Mouse (Mus musculus): ENCODE measurements at regions not wholly inside any gene's neighbourhood (a gene's known extent, or its start where the extent isn't known, plus 50 kb on each side); places are given as distances from the start of the nearest gene placed in this dataset.

- no peaks in the 10 kb centered on the region for H3K27me3 ChIP-seq (replicated peaks)
These were observed 273.6 kb upstream of the Rnaseh2b start for GRCm38 (mm10) chr14:62018804-62019203.

GRCm38 (mm10) chr14:62020996-62021395 lies 271.4 kb upstream of the Rnaseh2b start:
- Histone ChIP-seq H3K36me3 (no peaks in the 10 kb centered on the region), H3K9me3 (no peaks in the 10 kb centered on the region), H3K27ac (replicated peaks) (no peak overlapping the region), H3K4me3 (no peak overlapping the region), H3K4me2 (no peak overlapping the region), H3K27me3 (replicated peaks) (no peaks in the 10 kb centered on the region), H3K9ac (no peak overlapping the region), H3K4me1 (no peaks in the 10 kb centered on the region)
- WGBS, result 64% methylated on average over 3 of the region's 3 CpGs
- ATAC-seq (ENCODE audit: extremely low read depth, insufficient number of reproducible peaks, low FRiP score, low TSS enrichment), result no peak

More at GRCm38 (mm10) chr14:62018804-62019203, 273.6 kb upstream of the Rnaseh2b start:
- ATAC-seq (ENCODE audit: extremely low read depth, insufficient number of reproducible peaks, low FRiP score, low TSS enrichment), result no peak
- Histone ChIP-seq H3K27ac (replicated peaks) (no peak overlapping the region), H3K4me2 (no peak overlapping the region), H3K4me3 (no peak overlapping the region), H3K36me3 (no peaks in the 10 kb centered on the region), H3K9ac (no peak overlapping the region), H3K4me1 (no peaks in the 10 kb centered on the region), H3K9me3 (no peaks in the 10 kb centered on the region)
- 75% methylated on average over 4 of the region's 4 CpGs for WGBS

GRCm38 (mm10) chr14:62022193-62022592 lies 270.2 kb upstream of the Rnaseh2b start:
- no peak overlapping the region for H3K4me3 ChIP-seq
- H3K27ac ChIP-seq (replicated peaks), result no peak overlapping the region
- no peak overlapping the region for H3K4me2 ChIP-seq
- H3K27me3 ChIP-seq (replicated peaks), result no peaks in the 10 kb centered on the region
- ATAC-seq (ENCODE audit: extremely low read depth, insufficient number of reproducible peaks, low FRiP score, low TSS enrichment), result no peak
- no peaks in the 10 kb centered on the region for H3K4me1 ChIP-seq
- H3K36me3 ChIP-seq, result no peaks in the 10 kb centered on the region
- WGBS, result 82% methylated on average over 3 of the region's 3 CpGs
- no peak overlapping the region for H3K9ac ChIP-seq
- H3K9me3 ChIP-seq, result no peaks in the 10 kb centered on the region

- H3K27ac ChIP-seq (replicated peaks), result no peak overlapping the region
- no peaks in the 10 kb centered on the region for H3K4me1 ChIP-seq
- H3K27me3 ChIP-seq (replicated peaks), result no peaks in the 10 kb centered on the region
- H3K9me3 ChIP-seq, result no peaks in the 10 kb centered on the region
- no peak overlapping the region for H3K4me3 ChIP-seq
- ATAC-seq (ENCODE audit: extremely low read depth, insufficient number of reproducible peaks, low FRiP score, low TSS enrichment), result no peak
- no peak overlapping the region for H3K4me2 ChIP-seq
- no peaks in the 10 kb centered on the region for H3K36me3 ChIP-seq
- WGBS, result 69% methylated on average over 7 of the region's 7 CpGs
- no peak overlapping the region for H3K9ac ChIP-seq
These were observed 269.4 kb upstream of the Rnaseh2b start for GRCm38 (mm10) chr14:62023022-62023421.

GRCm38 (mm10) chr14:62027751-62028279 lies 264.6 kb upstream of the Rnaseh2b start:
- WGBS, result 64% methylated on average over 8 of the region's 8 CpGs
- Histone ChIP-seq H3K4me3 (no peak overlapping the region), H3K27ac (replicated peaks) (no peak overlapping the region), H3K4me2 (no peak overlapping the region), H3K36me3 (no peaks in the 10 kb centered on the region), H3K27me3 (replicated peaks) (0 out of 2 replicates have a peak, but pooled peaks cover 5% of the 10 kb centered on the region), H3K4me1 (no peaks in the 10 kb centered on the region), H3K9ac (no peak overlapping the region), H3K9me3 (no peaks in the 10 kb centered on the region)
- no peak for ATAC-seq (ENCODE audit: extremely low read depth, insufficient number of reproducible peaks, low FRiP score, low TSS enrichment)

- no peak for ATAC-seq (ENCODE audit: extremely low read depth, insufficient number of reproducible peaks, low FRiP score, low TSS enrichment)
- 62% methylated on average over 7 of the region's 7 CpGs for WGBS
- Histone ChIP-seq H3K27me3 (replicated peaks) (0 out of 2 replicates have a peak, but pooled peaks cover 5% of the 10 kb centered on the region), H3K36me3 (no peaks in the 10 kb centered on the region), H3K4me2 (no peak overlapping the region), H3K27ac (replicated peaks) (no peak overlapping the region), H3K4me1 (no peaks in the 10 kb centered on the region), H3K9me3 (no peaks in the 10 kb centered on the region), H3K9ac (no peak overlapping the region), H3K4me3 (no peak overlapping the region)
These were observed 262.3 kb upstream of the Rnaseh2b start for GRCm38 (mm10) chr14:62030059-62030458.

GRCm38 (mm10) chr14:62033661-62034060 lies 258.7 kb upstream of the Rnaseh2b start:
- H3K27me3 ChIP-seq (replicated peaks), result 0 out of 2 replicates have a peak, but pooled peaks cover 10% of the 10 kb centered on the region
- H3K4me1 ChIP-seq, result peaks cover 3% of the 10 kb centered on the region; the same call in 1 of the 2 replicates
- no peaks in the 10 kb centered on the region for H3K36me3 ChIP-seq
- WGBS, result 88% methylated on average over 4 of the region's 4 CpGs
- H3K27ac ChIP-seq (replicated peaks), result no peak overlapping the region
- no peak overlapping the region for H3K4me2 ChIP-seq
- no peak overlapping the region for H3K4me3 ChIP-seq
- no peaks in the 10 kb centered on the region for H3K9me3 ChIP-seq
- no peak for ATAC-seq (ENCODE audit: extremely low read depth, insufficient number of reproducible peaks, low FRiP score, low TSS enrichment)
- no peak overlapping the region for H3K9ac ChIP-seq

- H3K9ac ChIP-seq, result no peak overlapping the region
- H3K36me3 ChIP-seq, result no peaks in the 10 kb centered on the region
- WGBS, result 58% methylated on average over 4 of the region's 4 CpGs
- no peak overlapping the region for H3K27ac ChIP-seq (replicated peaks)
- H3K4me2 ChIP-seq, result no peak overlapping the region
- no peak overlapping the region for H3K4me3 ChIP-seq
- H3K27me3 ChIP-seq (replicated peaks), result 0 out of 2 replicates have a peak, but pooled peaks cover 5% of the 10 kb centered on the region
- H3K9me3 ChIP-seq, result no peaks in the 10 kb centered on the region
- H3K4me1 ChIP-seq, result peaks cover 3% of the 10 kb centered on the region; the same call in 1 of the 2 replicates
- ATAC-seq (ENCODE audit: extremely low read depth, insufficient number of reproducible peaks, low FRiP score, low TSS enrichment), result no peak
These were observed 257.7 kb upstream of the Rnaseh2b start for GRCm38 (mm10) chr14:62034664-62035063.

GRCm38 (mm10) chr14:62035416-62035815 lies 257.0 kb upstream of the Rnaseh2b start:
- H3K9me3 ChIP-seq, result no peaks in the 10 kb centered on the region
- peaks cover 3% of the 10 kb centered on the region; the same call in 1 of the 2 replicates for H3K4me1 ChIP-seq
- no peak overlapping the region for H3K4me3 ChIP-seq
- 0 out of 2 replicates have a peak, but pooled peaks cover 5% of the 10 kb centered on the region for H3K27me3 ChIP-seq (replicated peaks)
- H3K9ac ChIP-seq, result no peak overlapping the region
- whole genome bisulfite sequencing, result 89% methylated on average over 3 of the region's 3 CpGs
- H3K27ac ChIP-seq (replicated peaks), result no peak overlapping the region
- H3K36me3 ChIP-seq, result no peaks in the 10 kb centered on the region
- ATAC-seq (ENCODE audit: extremely low read depth, insufficient number of reproducible peaks, low FRiP score, low TSS enrichment), result no peak
- H3K4me2 ChIP-seq, result no peak overlapping the region

GRCm38 (mm10) chr14:62037514-62037913 lies 254.9 kb upstream of the Rnaseh2b start:
- Histone ChIP-seq H3K9me3 (no peaks in the 10 kb centered on the region), H3K27me3 (replicated peaks) (0 out of 2 replicates have a peak, but pooled peaks cover 5% of the 10 kb centered on the region), H3K4me2 (no peak overlapping the region), H3K4me3 (no peak overlapping the region), H3K36me3 (no peaks in the 10 kb centered on the region), H3K27ac (replicated peaks) (no peak overlapping the region), H3K4me1 (peaks cover 3% of the 10 kb centered on the region; the same call in 1 of the 2 replicates), H3K9ac (no peak overlapping the region)
- no peak for ATAC-seq (ENCODE audit: extremely low read depth, insufficient number of reproducible peaks, low FRiP score, low TSS enrichment)
- 29% methylated on average over 1 of the region's 1 CpGs for WGBS

- no peak overlapping the region for H3K9ac ChIP-seq
- H3K27me3 ChIP-seq (replicated peaks), result 0 out of 2 replicates have a peak, but pooled peaks cover 5% of the 10 kb centered on the region
- 78% methylated on average over 5 of the region's 5 CpGs for WGBS
- no peak for ATAC-seq (ENCODE audit: extremely low read depth, insufficient number of reproducible peaks, low FRiP score, low TSS enrichment)
- H3K4me3 ChIP-seq, result no peak overlapping the region
- H3K4me2 ChIP-seq, result no peak overlapping the region
- no peak overlapping the region for H3K27ac ChIP-seq (replicated peaks)
- H3K4me1 ChIP-seq, result peaks cover 3% of the 10 kb centered on the region; the same call in 1 of the 2 replicates
- H3K36me3 ChIP-seq, result no peaks in the 10 kb centered on the region
- H3K9me3 ChIP-seq, result no peaks in the 10 kb centered on the region
These were observed 254.5 kb upstream of the Rnaseh2b start for GRCm38 (mm10) chr14:62037917-62038316.
